Mouse (Mus musculus) hindbrain, embryonic 14.5 days (tissue): ENCODE data around the gene Ugt2b35. TPM values are rescaled to one million over a fixed set of nuclear protein-coding genes. Genes with fewer than 3 reads are reported as not detected.

Source experiments
- polyA plus RNA-seq: library from polyadenylated mRNA; unstranded; fragments of >200 nt; fragmentation: Nextera tagmentation; extraction: Ambion mirVana; gene quantifications from 2 replicates; pipeline ENCODE4 v1.2.1, GENCODE M21; 2014

The Ugt2b35 gene
- polyA plus RNA-seq, 1 experiment from 2014 or later: not detected

Other genes with a start within 250 kb of the Ugt2b35 start
- 40.1 and 40.2 TPM in 2 replicates for gene Ythdc1, start 196.6 kb upstream of the Ugt2b35 start, polyA plus RNA-seq
- gene Ugt2b34, start 93.9 kb upstream of the Ugt2b35 start, polyA plus RNA-seq: not detected in 2 replicates
- not detected in 2 replicates for gene Ugt2b1, start 74.3 kb upstream of the Ugt2b35 start, polyA plus RNA-seq
- 0.18 TPM in 1 of 2 replicates, not detected in the other for gene Ugt2b36, start 91.7 kb downstream of the Ugt2b35 start, polyA plus RNA-seq
- gene Ugt2b5, start 139.5 kb downstream of the Ugt2b35 start, polyA plus RNA-seq: not detected in 2 replicates